Mouse (Mus musculus) gastrocnemius, postnatal 4 days (tissue): ENCODE results near the gene Spa17. TPM values are rescaled to one million over a fixed set of nuclear protein-coding genes. Genes with fewer than 3 reads are reported as not detected.

Experiments used
- DNase-seq, 2 experiments: peaks; one replicate each; pipeline ENCODE4 v3.0.0; 2021 to 2022; ENCODE audit warnings: low spot score in 2 of 2, mixed read lengths in 2 of 2
- long read RNA-seq, 2 experiments: library from polyadenylated mRNA; stranded (forward); transcript quantifications; one replicate each; pipeline ENCODE4 v2.0.0; 2021
- total RNA-seq, 2 experiments: library from RNA; stranded (reverse); gene quantifications; 2 replicates each; pipeline ENCODE4 v1.2.3; 2021

The Spa17 gene
- 1 to 10 TPM; 1.4 TPM for total RNA-seq
- long read RNA-seq, experiment 1: 0 reads
- long read RNA-seq, experiment 2, partial matches to known transcripts: 0 of 2 reads
- long read RNA-seq, experiment 2, other reads (novel, unspliced or antisense): 0 of 2 reads

DNA sequence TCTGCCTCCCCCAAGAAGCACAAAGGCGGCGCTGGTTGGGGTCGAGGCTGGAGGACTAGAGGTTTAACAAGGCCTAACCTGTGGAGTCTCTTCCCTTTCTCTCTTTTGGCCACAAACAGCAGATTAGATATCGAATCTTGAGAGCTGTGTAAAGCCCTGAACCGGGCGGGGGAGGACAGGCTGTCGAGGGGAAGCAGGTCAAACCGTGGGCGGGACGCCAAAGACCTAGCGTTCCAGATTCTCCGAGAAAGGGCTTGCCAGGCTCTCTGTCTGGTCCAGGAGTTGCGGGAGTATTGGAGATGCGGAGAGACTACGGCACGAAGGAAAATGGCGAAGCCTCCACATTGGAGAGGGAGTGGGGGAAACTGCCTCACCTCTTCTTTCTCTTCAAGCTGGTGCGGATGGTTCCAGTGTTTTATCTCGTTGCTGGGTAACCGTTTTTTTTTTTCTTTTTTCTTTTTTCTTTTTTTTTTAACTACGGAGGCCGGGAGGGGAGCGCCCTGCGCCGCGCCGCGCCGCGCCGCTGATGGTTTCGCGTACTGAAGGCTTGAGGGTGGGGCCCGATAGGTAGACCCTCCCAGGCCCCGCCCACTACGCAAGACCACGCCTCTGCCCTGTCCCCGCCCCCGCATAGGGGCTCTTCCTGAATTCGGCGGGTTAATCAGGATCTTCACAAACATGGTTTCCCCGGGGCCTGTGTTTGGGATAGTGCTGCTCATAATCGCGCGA lies at the start of gene Spa17:
Gene Spa17 (minus strand): TSS at position 541 of the 729 bp plus-strand sequence.
- peak; percentile 75 to 85 for DNase-seq

DNA sequence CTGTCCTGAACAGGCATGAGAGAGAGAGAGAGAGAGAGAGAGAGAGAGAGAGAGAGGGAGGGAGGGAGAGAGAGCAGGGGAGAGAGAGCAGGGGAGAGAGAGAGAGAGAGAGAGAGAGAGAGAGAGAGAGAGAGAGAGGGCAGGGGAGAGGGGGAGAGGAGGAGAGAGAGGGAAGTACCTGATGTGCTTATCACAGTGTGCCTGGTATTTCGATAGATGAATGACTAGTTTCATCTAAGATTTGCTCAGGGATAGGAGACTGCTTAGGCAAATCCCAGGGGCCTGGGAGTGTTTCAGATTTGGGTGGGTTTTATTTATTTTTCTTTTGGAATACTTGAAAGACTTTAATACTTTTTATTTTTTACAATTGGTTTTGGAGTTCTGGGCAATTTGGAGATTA lies 49.7 kb upstream of the Spa17 start:
- no peak for DNase-seq

DNA sequence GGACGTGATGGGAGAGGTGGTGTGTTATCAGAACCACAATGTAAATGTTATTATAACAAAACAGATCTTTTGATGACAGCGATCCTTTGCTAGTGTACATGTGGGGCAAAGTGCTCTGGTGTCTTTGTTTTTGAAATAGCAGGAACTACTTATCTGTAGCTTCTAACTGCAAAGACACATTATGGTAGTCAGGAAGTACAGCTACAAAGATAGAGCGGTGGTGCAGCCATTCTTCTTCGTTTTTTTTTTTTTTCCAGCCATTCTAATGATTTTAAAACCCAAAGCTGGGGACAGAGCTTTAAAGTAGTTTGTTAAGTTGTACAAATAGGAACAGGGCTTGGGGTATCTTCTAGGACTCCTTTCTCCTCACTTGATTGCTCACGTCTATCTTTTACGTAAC lies 45.9 kb upstream of the Spa17 start:
- no peak for DNase-seq

DNA sequence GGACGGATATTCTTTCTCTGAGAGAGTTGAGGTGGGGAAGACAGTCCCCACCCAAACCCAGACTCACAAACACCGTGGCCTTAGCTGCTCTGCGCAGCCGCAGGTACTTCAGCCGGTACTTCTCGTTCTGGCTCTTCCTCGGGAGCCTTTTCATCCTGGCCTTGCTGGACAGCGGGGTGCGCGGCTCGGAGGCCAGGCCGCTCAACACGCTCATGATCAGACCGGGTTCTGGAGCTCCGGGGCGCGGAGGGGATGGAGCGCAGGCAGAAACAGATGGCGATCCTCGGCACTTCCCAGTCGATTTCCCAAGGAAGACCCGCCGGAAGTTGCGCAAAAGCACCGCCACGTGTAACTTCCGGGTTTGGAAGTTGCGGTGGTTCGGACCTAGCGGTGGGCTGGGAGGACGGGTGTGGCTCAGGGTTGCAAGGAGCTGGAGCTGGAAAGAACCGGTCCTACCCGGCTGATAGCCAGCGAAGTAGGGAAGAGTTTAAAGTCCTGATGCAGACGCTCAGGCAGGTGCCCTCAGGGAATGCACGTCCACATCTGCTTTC lies 43.5 kb upstream of the Spa17 start, which contains the start of gene Tbrg1:
Gene Tbrg1 (minus strand): TSS at position 382 of the 551 bp plus-strand sequence.
- DNase-seq: peak; percentile 67 to 86

DNA sequence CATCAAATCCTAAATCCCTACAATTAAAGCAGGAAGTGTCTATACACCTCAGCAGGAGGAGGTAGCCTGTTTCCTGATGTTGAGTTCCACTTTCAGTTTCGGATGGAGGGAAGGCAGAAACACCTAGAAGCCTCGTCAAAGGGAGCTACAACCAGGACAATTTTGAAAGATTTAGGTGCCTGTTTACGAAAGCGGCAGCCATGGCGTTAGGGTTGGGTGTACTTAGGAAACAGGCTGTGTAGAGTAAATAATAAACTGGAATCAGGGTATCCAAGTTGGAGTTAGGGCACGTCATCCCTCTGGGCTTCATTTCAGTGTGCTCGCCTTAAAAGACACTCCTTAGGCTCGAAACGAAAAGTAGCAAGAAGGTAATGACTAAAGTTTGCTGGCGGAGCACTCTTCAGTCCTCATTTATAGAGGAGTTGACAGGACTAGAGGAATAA lies 42.9 kb upstream of the Spa17 start:
- no peak for DNase-seq

DNA sequence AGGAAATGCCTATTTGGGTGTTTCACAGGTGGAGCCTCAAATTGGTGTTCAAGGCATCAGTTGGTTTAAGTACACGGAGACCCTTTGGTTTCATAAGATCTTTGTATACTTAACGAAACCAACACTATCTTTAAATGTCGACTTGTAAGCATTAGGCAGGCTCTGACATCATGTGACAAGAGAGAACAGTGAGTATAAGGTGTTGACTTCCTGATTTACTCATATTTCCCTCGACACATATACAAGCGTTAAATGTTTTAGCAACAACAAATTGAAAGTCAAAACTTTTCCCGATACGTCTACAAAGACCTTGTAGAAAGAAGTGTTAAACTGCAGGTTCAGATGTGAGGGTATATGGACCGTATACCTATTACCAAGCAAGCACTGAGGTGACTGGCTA lies 42.4 kb upstream of the Spa17 start:
- DNase-seq: no peak

DNA sequence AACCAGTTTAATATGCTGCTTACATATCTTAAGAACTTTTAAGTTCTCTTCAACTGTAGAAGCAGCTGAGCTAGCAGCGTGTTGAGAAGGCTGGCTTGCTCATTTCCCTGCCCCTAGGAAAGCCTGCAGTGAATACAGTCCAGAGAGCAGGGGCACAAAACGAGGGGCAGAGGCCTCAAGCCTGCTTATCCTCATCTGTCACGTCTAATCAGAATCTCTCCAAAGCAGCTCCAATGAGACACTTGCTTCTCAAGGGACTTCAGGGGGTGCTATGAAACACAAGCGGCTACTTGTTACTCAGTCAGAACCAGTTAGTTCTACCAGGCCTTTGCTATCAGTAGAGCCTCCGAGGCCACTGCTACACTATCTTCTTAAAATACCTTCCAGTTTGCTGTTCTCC lies 40.3 kb upstream of the Spa17 start:
- DNase-seq: no peak

DNA sequence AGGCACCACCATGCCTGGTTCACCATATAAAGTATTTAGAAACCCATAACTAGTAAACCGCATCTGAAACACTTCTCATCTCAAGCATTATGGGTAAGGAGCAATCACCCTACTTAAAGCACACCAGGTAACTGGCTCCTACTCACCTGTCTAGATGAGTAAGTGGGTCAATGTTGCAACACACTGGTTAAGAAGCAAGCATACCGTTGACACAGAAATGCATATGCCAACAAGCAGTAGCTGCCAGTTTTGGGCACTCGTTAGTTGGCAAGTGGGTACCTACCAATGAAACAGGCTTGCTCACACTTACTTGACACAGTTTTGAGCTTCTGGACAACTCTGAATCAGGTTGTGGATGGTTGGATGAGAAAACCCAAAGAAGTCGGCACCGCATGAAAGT lies 37.1 kb upstream of the Spa17 start:
- no peak for DNase-seq

DNA sequence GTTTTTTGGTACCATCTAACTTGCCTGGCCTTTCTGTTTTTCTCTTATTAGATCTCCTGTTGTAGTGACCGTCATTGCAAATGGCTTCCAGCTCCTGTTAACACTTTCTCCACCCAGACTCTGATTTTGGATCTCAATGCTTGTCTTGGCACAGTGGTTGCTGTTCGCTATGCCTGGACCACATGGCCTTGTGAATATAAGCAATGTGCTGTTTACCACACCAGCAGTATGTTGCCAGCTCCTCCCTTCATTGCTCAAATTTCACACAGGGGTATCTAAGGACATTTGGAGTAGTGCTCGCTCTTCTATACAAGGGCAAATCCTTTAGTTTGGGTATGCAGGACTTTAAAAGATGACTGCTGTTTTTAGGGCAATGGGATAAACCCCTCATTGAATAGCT lies 32.7 kb upstream of the Spa17 start:
- DNase-seq: no peak

DNA sequence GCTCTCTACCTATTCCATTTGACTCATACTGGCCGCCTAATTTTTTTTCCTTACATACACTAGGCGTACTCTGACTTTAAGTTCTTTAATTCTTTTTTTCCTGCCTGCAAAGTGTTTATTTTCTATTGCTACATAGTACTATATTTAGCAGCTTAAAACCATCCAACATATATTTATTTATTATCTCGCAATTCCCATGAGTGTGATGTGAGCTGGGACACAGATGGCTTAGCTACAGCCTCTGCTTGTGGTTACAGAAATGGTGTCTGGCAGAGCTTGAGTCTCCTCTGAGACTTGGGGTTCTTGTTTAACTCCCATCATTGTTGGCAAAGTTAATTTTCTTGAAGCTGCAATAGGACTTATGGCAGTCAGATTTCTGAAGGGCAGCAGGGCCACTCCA lies 25.2 kb upstream of the Spa17 start:
- DNase-seq: no peak

DNA sequence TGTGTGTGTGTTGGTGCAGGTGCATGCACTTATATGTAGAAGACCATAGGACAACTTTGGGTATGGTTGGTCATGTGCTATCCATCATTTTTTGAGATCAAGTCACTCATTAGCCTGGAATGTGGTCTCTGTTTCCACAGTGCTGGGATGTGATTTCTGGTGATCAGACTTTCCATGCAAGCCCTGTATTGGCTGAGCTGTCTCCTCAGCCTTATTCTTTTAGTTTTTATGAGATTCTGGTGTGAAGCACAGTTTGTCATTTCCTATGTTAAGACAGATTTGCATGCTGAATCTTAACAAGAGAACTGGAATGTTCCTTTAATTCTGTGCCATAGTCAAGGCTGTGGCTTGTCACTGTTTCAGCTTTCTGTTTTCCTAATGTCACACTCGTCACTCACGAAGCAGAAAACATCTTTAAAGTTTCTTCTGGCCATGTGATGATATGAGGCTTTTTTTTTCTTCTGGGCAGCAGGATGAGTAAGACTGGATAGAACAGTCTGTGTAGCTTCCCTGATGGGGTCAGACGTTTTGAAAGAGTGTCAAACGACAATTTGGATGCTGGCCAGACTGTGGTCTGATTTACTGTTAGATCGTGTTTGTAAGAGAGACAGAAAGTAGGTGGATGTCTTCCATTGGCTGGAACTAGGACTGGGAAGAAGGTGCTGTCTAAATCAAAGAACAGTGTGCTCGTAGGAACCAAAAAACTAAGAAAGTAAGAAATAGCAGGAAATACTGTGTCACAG lies 23.4 kb upstream of the Spa17 start:
- no peak for DNase-seq

DNA sequence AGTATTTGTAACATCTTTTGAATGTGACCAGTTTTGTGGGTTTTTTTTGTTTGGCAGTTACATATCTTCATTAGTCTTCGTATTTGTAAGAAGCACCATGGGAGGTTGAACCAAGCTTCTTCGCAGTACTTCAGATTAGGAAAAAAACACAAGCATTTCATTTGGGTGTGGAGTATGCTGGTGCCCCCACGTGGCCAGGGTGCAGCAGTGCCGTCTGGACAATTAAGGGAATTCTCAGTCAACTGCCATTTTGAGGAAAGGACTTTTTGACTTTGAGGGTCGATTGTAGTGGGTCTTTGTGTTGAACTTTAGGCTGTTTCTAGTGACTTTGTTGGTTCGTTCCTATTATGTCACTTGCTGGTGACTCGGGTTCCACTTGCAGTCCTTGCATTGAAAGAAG lies 22.8 kb upstream of the Spa17 start:
- peak in 1 of 2 experiments; percentile 39 for DNase-seq

DNA sequence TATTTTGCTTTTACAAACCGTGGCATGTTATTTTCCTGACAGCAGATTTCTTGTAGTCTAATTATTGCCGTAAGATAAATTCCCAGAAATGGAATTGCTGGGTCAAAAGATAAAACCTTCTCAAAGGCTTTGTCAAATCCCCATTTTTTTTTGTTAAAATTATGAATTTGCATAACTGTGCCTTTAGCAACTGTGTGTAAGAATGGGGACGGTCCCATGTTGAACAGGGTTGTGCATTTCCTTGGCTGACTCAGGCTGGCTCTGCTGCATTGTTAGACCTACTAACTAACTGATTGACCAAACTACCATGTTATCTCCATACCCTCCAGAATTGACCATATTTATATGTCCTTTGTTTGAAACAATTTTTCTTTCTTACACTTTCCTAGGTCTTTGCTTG lies 20.7 kb upstream of the Spa17 start:
- DNase-seq: no peak

DNA sequence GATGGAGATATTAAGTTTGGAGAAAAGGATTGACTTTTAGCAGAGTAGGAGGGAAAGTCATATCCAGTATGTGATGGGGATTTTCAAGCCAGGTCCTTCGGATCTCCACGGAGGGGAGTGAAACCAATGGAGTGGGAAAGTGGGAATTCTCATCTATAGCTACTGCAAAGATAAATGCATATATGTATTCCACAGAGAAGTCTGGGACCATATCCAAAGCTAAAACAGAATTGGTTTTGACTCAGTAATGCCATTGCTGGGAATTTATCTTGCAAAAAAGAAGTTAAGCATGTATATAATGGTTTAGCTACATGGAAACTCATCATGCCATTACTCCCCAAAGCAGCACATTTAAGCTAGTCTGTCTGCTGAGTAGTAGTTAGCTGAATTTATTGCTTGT lies 18.8 kb upstream of the Spa17 start:
- no peak for DNase-seq

DNA sequence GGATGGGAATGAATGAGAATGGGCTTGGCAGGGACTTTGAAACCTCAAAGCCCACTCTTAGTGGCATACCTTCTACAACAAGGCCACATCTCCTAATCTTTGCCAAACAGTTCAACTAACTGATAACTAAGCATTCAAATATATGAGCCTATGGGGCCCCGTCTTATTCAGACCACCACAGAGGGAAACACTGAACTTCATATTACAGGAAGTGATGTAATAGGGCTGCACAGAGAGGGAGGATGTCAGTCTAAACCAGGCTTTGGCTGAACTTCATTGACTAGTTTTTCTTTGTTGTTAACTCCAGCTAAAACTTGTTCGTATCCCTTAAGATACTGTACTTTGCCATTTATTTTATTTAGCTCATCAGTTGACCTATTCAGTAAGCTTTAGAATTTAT lies 16.4 kb upstream of the Spa17 start:
- no peak for DNase-seq

DNA sequence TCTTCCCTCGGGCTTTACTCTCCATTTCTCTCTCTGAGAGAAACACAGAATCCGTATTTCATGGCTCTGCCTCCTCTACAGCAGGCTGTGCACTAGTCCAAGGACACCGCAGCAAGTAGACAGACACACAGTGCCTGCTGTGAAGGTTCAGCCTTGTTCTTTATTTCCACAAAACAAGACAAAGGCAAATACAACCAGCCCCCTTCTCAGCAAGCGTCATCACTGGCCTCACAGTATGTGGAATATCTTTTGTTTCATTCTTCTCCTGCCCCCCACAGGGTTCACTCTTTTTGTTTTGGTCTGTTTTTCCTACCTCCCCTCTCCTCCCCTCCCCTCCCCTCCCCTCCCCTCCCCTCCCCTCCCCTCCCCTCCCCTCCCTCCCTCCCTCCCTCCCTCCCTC lies 15.1 kb upstream of the Spa17 start:
- DNase-seq: no peak

DNA sequence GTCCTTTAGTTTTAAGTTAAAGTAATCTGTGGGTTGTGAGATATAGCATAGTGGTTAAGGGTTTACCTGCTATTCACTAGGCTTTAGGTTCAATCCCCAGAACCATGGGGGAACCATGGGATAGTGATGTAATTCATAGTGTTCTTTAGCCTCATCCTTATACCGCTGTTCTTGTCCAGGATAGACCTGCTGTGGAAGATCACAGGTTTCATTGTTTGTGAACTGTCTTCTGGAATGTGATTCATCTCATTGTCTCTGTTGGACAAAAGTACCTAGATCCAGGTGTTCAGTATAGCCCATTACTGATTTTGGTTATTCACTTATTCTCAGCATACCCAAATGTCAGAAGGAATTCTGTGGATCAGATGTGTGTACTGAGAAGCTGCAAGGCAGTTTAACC lies 13.7 kb upstream of the Spa17 start:
- DNase-seq: no peak

DNA sequence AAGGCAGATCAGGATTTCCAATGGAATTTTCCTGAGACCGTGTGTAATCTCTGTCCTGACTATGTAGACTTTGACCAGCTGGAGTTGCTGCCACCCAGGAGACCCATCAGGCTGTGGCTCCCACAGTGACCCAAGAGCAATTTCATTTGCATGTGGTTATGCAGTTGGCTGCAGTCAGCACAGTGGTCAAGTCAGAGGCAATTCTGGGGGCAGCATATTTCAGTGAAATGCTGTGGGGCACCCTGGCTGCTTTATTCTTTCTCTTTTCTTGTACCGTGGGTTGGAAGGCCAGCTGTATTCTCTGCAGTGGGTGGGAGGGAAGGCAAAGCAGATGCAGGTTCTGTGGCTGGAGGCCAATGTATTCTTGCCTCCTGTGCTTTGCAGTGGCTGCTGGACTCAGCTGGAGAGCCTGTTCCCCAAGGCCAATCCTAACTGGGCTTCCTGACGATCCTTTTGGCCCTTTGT lies 12.6 kb upstream of the Spa17 start:
- peak in 1 of 2 experiments; percentile 24 for DNase-seq

DNA sequence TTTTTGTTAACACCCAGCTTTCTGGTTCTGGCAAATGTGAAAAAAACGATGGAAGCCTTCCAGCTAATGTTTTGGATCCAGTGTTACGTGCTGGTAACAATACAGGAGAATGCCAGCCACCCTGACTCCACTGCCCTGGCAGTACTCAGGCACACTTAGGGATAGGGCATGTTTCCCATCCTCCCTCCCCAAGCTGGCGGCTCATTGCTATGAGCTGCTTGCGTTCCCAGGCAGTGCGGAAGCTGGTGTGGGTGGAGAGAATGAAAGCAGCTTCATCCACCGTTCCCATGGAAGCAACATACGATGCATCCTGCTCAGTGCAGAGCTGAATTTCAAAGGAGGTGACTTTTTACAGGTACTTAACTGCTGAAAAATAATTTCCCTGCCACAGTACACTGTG lies 12.1 kb upstream of the Spa17 start:
- no peak for DNase-seq

DNA sequence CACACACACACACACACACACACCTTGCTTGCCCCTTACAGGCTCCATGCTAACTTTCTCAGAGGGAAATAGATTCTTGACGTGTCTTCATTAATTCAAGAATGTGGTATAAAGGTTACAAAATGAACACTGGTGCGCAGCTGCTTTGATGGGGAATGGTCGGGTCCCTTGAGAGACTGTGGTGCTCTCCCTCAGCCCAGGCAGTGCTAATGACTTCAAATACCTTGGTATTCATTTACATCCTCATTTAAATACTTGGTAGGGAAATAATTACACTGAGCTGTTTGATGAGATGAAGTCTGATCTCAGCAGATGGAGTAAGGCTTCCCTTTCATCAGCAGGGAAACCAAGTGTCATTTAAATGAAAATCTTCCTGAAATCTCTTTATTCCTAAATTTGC lies 11.6 kb upstream of the Spa17 start:
- no peak for DNase-seq

DNA sequence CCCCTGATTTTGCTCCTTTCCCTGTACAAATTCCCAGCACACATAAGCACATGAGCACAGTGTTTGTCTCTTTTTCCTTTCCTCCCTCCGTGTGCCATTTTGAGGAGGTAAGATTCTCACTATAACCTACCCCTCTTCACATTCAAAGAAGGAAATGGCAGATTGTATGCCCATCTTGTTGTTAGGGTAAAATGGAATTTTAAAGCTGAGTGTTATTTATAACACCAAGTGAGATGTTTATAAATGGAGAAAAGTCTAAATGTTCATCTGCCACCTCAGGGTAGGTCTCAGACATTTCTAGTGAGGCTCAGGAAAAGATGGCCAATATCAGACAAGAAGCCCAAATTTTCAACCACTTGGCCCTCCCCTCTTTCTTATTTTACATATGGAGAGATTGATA lies 11.0 kb upstream of the Spa17 start:
- no peak for DNase-seq

DNA sequence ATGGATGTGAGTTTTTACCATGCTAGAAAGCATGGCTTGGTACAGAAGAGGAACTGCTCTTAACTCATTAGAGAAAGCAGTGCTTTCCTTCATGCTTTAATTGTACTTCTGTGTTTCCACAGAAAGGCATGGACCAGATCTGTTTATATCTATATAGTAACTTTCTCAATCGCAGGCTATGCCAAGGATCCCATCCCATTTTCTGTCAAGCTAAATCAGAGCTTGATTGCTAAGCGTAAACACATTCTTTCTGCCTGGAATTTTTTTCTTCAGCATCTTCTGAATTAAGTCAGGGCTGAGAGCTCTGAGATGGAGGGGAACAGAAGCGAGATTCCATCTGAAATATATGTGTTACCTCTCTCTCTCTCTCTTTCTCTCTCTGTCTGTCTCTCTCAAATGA lies 10.5 kb upstream of the Spa17 start:
- no peak for DNase-seq
